Mouse (Mus musculus): ENCODE measurements around the gene Rad51b.

Gene Rad51b

GRCm38 (mm10) chr12:79579018-79579585 lies 282.0 kb downstream of the Rad51b start:
- DNase-seq (ENCODE audit: low spot score) = no peak

GRCm38 (mm10) chr12:79579837-79580236 lies 282.8 kb downstream of the Rad51b start:
- no peak for DNase-seq (ENCODE audit: low spot score)

GRCm38 (mm10) chr12:79584556-79585307 lies 287.6 kb downstream of the Rad51b start:
- DNase-seq (ENCODE audit: low spot score) = no peak

- DNase-seq (ENCODE audit: low spot score) = no peak
Observed at GRCm38 (mm10) chr12:79585336-79585735, 288.3 kb downstream of the Rad51b start.

- no peak for DNase-seq (ENCODE audit: low spot score)
Observed at GRCm38 (mm10) chr12:79588831-79589230, 291.7 kb downstream of the Rad51b start.

GRCm38 (mm10) chr12:79592206-79592605 lies 295.1 kb downstream of the Rad51b start:
- no peak for DNase-seq (ENCODE audit: low spot score)

- no peak for DNase-seq (ENCODE audit: low spot score)
Observed at GRCm38 (mm10) chr12:79596842-79597241, 299.8 kb downstream of the Rad51b start.

GRCm38 (mm10) chr12:79597351-79597750 lies 300.3 kb downstream of the Rad51b start:
- DNase-seq (ENCODE audit: low spot score) = no peak

- DNase-seq (ENCODE audit: low spot score) = no peak
Observed at GRCm38 (mm10) chr12:79597786-79598185, 300.7 kb downstream of the Rad51b start.

- DNase-seq (ENCODE audit: low spot score) = no peak
Observed at GRCm38 (mm10) chr12:79598496-79598895, 301.4 kb downstream of the Rad51b start.

GRCm38 (mm10) chr12:79598901-79599300 lies 301.8 kb downstream of the Rad51b start:
- no peak for DNase-seq (ENCODE audit: low spot score)

- peak; percentile 57 for DNase-seq (ENCODE audit: low spot score)
Observed at GRCm38 (mm10) chr12:79600149-79600769, 303.2 kb downstream of the Rad51b start.

GRCm38 (mm10) chr12:79602641-79603040 lies 305.6 kb downstream of the Rad51b start:
- DNase-seq (ENCODE audit: low spot score) = no peak

- DNase-seq (ENCODE audit: low spot score) = no peak
Observed at GRCm38 (mm10) chr12:79604850-79605249, 307.8 kb downstream of the Rad51b start.

- DNase-seq (ENCODE audit: low spot score) = no peak
Observed at GRCm38 (mm10) chr12:79606197-79606631, 309.1 kb downstream of the Rad51b start.

GRCm38 (mm10) chr12:79609399-79610010 lies 312.4 kb downstream of the Rad51b start:
- no peak for DNase-seq (ENCODE audit: low spot score)

- DNase-seq (ENCODE audit: low spot score) = no peak
Observed at GRCm38 (mm10) chr12:79610511-79611103, 313.5 kb downstream of the Rad51b start.

- no peak for DNase-seq (ENCODE audit: low spot score)
Observed at GRCm38 (mm10) chr12:79611665-79612064, 314.6 kb downstream of the Rad51b start.

GRCm38 (mm10) chr12:79612334-79613060 lies 315.4 kb downstream of the Rad51b start:
- DNase-seq (ENCODE audit: low spot score) = peak; percentile 79

GRCm38 (mm10) chr12:79613061-79613788 lies 316.1 kb downstream of the Rad51b start:
- DNase-seq (ENCODE audit: low spot score) = no peak

All from urinary bladder, postnatal 25 days (tissue).